Mouse (Mus musculus): Measurements from ENCODE around the gene Ccdc138. TPM values are rescaled to one million over a fixed set of nuclear protein-coding genes. Genes with fewer than 3 reads are reported as not detected.

The Ccdc138 gene
- total RNA-seq, 4 experiments from 2014 or later: 3.2 to 4.8 (median 3.9) TPM

Other genes starting within 250 kb of the Ccdc138 start
- 100 to 1,000 TPM in 2 of 4 experiments, 10 to 100 TPM in 2; 77.8 to 116 (median 101) TPM for gene Gcc2, start 242.5 kb upstream of the Ccdc138 start, total RNA-seq (2022)
- 10 to 100 TPM; 20.2 to 24.4 (median 23.5) TPM for gene Lims1, start 174.5 kb upstream of the Ccdc138 start, total RNA-seq (2022)
- 10 to 100 TPM; 78.0 to 92.2 (median 85.1) TPM for gene Ranbp2, start 51.0 kb upstream of the Ccdc138 start, total RNA-seq (2022)
- under 1 TPM; 0.34 to 0.78 (median 0.43) TPM for gene Edar, start 177.7 kb downstream of the Ccdc138 start, total RNA-seq (2022)
- not detected for gene Gm17542, start 220.3 kb downstream of the Ccdc138 start, total RNA-seq (2022)

All from left cerebral cortex, adult 8-10 months (tissue).